In genomic region chr11:98005076-98005475, GRCm38 (mm10) we compare ENCODE assay signal across 14 mouse cellular contexts. TPM values are rescaled to one million over a fixed set of nuclear protein-coding genes. Genes with fewer than 3 reads are reported as not detected.
DNase-seq lines count a peak whose midpoint lies in the region; ATAC-seq lines count a peak whose summit lies in the region.
"Had no signal": no experiment of that assay in that cellular context is flagged by ENCODE, and none has a peak within 500 bp of the region (broad histone marks: within the 10 kb centered on the region; RNA-seq: fewer than 3 reads in every experiment).

No protein-coding gene starts in this region.

- WGBS in liver, embryonic 13.5 days (ENCODE audit: insufficient replicate concordance) = 28% methylated on average over 13 of the region's 13 CpGs

- ATAC-seq in liver, embryonic 13.5 days (ENCODE audit: low read depth) = peak; percentile 32; the same call in 1 of the 2 replicates

- H3K36me3 ChIP-seq in liver, embryonic 13.5 days = no peaks in the 10 kb centered on the region

- H3K27ac ChIP-seq in liver, embryonic 13.5 days = no peak overlapping the region
- H3K27ac ChIP-seq: hindbrain, embryonic 15.5 days; neural tube, embryonic 12.5 days had no signal

- peak; percentile 40 for DNase-seq in gastrocnemius, adult 18-20 months (ENCODE audit: low spot score)
- no peak for DNase-seq in gastrocnemius, postnatal 10 days
- DNase-seq in thymus, postnatal 4 days = peak; percentile 52
- no peak for DNase-seq in thymus, postnatal 25 days
- no peak for DNase-seq in liver, embryonic 13.5 days
- DNase-seq in spleen, postnatal 14 days (ENCODE audit: low spot score in 2 of 2) = no peak
- no peak for DNase-seq in urinary bladder, postnatal 14 days (ENCODE audit: low spot score)
- no peak for DNase-seq in heart, adult 9 months (ENCODE audit: low spot score in 2 of 2)
- DNase-seq: B cell, adult 2 months; kidney, postnatal 25 days; left cerebral cortex, postnatal 4 days had no signal

- peaks cover 23% of the 10 kb centered on the region for H3K4me1 ChIP-seq in liver, embryonic 13.5 days (replicated peaks)

- no peaks in the 10 kb centered on the region for H3K9me3 ChIP-seq in liver, embryonic 13.5 days (replicated peaks)
- H3K9me3 ChIP-seq: hindbrain, embryonic 15.5 days; neural tube, embryonic 12.5 days had no signal

- no peak overlapping the region for H3K9ac ChIP-seq in liver, embryonic 13.5 days
- H3K9ac ChIP-seq: hindbrain, embryonic 15.5 days; neural tube, embryonic 12.5 days had no signal

- H3K27me3 ChIP-seq in liver, embryonic 13.5 days = peaks cover 45% of the 10 kb centered on the region
- H3K27me3 ChIP-seq: hindbrain, embryonic 15.5 days had no signal

- no peak overlapping the region for H3K4me3 ChIP-seq in liver, embryonic 13.5 days (replicated peaks)
- H3K4me3 ChIP-seq: heart, adult 2 months; hindbrain, embryonic 15.5 days; neural tube, embryonic 12.5 days had no signal

- peak overlapping the region; percentile 21; the same call in 1 of the 2 replicates for H3K4me2 ChIP-seq in liver, embryonic 13.5 days
- H3K4me2 ChIP-seq: hindbrain, embryonic 15.5 days; neural tube, embryonic 12.5 days had no signal

RNA-seq across cellular contexts. Expression of gene Arl5c, which starts 9.1 kb away (rescaled TPM):
- total RNA-seq in gastrocnemius, adult 18-20 months (2021) = under 1 TPM in 1 of 2 experiments, not detected in 1; 0.26 TPM
- total RNA-seq in gastrocnemius, postnatal 10 days (2021) = 1 to 10 TPM in 1 of 2 experiments, under 1 TPM in 1; 0.82 to 1.8 TPM
- 10.8 and 12.8 TPM in 2 replicates for polyA plus RNA-seq in liver, embryonic 13.5 days (2015; fragmentation: Nextera tagmentation; extraction: Ambion mirVana)

RNA-seq across cellular contexts. Expression of gene Cacnb1, which starts 17.8 kb away (rescaled TPM):
- 100 to 1,000 TPM; 167 to 198 TPM for total RNA-seq in gastrocnemius, adult 18-20 months (2021)
- 100 to 1,000 TPM; 313 to 347 TPM for total RNA-seq in gastrocnemius, postnatal 10 days (2021)
- 0.73 and 0.88 TPM in 2 replicates for polyA plus RNA-seq in liver, embryonic 13.5 days (2015; fragmentation: Nextera tagmentation; extraction: Ambion mirVana)

RNA-seq across cellular contexts. Expression of gene Plxdc1, which starts 18.8 kb away (rescaled TPM):
- total RNA-seq in gastrocnemius, adult 18-20 months (2021) = 1 to 10 TPM; 2.1 to 2.6 TPM
- total RNA-seq in gastrocnemius, postnatal 10 days (2021) = 10 to 100 TPM in 1 of 2 experiments, 1 to 10 TPM in 1; 8.3 to 10.7 TPM
- polyA plus RNA-seq in liver, embryonic 13.5 days (2015; fragmentation: Nextera tagmentation; extraction: Ambion mirVana) = 0.45 and 0.58 TPM in 2 replicates

RNA-seq across cellular contexts. Expression of gene Rpl19, which starts 21.4 kb away (rescaled TPM):
- total RNA-seq in gastrocnemius, adult 18-20 months (2021) = 100 to 1,000 TPM; 457 to 462 TPM
- 100 to 1,000 TPM; 848 to 925 TPM for total RNA-seq in gastrocnemius, postnatal 10 days (2021)
- polyA plus RNA-seq in liver, embryonic 13.5 days (2015; fragmentation: Nextera tagmentation; extraction: Ambion mirVana) = 791 and 820 TPM in 2 replicates

RNA-seq across cellular contexts. Expression of gene Stac2, which starts 48.2 kb away (rescaled TPM):
- total RNA-seq in gastrocnemius, adult 18-20 months (2021) = under 1 TPM; 0.14 to 0.16 TPM
- under 1 TPM; 0.26 to 0.36 TPM for total RNA-seq in gastrocnemius, postnatal 10 days (2021)
- 0.05 TPM in 1 of 2 replicates, not detected in the other for polyA plus RNA-seq in liver, embryonic 13.5 days (2015; fragmentation: Nextera tagmentation; extraction: Ambion mirVana)

Comparison
In these comparisons a context has a peak if more than half of its experiments do, and no peak if none do; other contexts are left out.
1. DNase-seq: peak in gastrocnemius, adult 18-20 months (single experiment) and thymus, postnatal 4 days (single experiment); none in gastrocnemius, postnatal 10 days (single experiment), thymus, postnatal 25 days (single experiment), liver, embryonic 13.5 days (single experiment), spleen, postnatal 14 days (0 of 2), urinary bladder, postnatal 14 days (single experiment) and heart, adult 9 months (0 of 2).